Mouse (Mus musculus) regulatory T cell (primary cell): ENCODE results near the gene Zfp451.
"Not testable (repeated sequence)": the region's sequence is repeated elsewhere in the genome, so short reads cannot be mapped to it uniquely, and the experiment has no call there.

Source experiments
- in situ Hi-C: fragments of 300-600 bp; cut with MboI, MseI; formaldehyde crosslinking; loops from one replicate; pipeline ENCODE4 v1.15.1; 2025; ENCODE audit warnings: high pct_unique_total_duplicates

Zfp451 gene

DNA sequence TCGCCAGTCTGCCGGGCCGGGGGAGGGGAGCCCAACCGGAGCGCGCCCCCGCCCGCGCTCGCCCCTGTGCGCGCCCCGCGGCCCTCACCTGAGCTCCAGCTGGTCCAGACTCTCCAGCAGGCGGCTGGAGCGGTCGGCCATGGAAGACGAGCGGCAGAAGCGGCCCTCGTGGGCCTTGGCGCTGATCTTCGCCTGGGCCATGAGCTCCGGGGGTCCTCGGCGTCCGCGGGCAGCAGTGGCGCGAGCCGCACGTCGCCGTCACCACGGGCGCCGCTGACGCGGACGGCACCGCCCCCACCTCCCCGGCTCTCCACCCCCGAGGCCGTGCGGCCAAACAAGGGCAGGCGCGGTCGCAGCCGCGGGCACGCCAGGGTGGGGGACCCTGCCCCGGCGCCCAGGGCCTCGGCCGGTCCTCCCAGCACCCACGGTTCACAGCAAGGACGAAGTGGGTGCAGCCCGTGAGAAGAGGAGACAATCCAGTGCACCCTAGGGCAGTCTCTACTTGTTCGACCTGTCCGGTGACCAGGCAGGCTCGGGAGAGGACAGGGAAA is 56.8 kb downstream of the Zfp451 start, which contains the start of gene Bag2:
Bag2 (minus strand) TSS at position 305 of the 551 bp plus-strand sequence.
- in situ Hi-C loops, result no loop called here

DNA sequence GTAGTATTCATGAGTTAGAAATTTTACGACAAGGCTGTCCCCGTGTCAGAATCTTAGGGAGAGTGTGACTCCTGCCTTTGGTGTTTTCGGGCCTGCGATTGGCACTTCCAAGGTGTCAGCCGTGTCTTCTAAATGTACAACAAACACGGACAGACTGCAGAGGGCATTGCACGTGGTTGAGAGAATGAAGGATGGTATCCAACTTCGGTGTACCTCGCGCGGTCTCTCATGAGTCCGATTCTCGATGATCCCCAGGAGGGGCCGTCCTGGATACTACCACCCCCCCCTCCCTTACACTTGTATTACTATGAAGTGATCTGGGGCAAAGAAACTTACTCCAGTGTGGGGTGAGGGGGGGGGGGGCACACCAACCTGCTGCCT is 57.4 kb downstream of the Zfp451 start:
- in situ Hi-C loops, result no loop called here

DNA sequence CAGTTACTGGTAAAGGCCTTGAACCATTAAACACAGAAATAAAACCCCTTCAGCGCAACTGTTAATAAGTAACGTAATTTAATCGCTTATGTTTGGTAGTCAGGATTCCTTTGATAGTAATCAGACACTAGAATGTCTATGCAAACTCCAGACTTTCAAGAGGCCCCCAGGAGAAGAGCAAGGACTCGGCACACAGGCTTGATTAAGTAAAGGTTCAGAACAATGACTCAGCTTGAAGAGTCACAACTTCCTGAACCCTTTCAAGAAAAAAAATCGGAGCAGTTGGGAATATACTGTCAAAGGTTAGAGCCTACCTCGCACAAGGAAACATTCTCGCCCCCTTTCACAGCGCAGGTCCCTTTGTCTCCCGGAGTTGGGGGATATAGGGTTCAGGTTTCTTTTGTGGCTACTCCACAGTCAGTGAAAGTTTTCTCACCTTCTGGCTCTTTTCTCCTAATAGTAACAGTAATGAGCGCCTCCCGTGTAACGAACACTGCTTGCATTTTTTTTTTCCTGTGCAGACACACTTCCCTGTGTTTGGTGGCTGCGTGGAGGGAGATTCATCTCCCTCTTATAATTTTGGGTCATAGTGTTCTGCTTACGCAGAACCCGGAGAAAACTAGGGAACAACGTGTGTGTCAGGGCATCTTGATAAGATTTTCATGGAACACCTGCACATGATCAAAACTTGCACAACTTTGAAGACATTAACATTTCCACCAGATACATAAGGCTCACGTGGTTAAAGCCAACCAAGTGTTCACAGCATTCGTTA is 58.0 kb downstream of the Zfp451 start:
- in situ Hi-C loops, result no loop called here

DNA sequence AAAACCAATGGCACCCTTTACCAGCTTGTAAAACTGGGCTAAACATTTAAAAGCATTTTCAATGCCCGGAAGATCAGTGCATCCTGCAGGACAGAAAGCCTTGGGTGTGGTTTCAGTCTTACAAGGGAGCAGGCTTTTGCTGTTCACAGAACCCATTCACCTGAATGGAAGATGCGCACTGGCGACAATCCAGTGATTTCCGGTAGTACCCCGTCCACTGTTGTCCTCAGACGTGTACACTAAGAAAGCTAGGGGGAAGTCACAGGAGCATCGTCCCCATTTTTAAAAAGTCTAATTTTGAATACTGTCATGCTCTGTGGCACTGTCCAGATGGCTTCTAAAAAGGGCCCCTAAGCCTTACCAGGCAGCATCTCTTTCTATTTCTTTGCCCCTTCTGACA is 58.6 kb downstream of the Zfp451 start:
- in situ Hi-C loops, result no loop called here

DNA sequence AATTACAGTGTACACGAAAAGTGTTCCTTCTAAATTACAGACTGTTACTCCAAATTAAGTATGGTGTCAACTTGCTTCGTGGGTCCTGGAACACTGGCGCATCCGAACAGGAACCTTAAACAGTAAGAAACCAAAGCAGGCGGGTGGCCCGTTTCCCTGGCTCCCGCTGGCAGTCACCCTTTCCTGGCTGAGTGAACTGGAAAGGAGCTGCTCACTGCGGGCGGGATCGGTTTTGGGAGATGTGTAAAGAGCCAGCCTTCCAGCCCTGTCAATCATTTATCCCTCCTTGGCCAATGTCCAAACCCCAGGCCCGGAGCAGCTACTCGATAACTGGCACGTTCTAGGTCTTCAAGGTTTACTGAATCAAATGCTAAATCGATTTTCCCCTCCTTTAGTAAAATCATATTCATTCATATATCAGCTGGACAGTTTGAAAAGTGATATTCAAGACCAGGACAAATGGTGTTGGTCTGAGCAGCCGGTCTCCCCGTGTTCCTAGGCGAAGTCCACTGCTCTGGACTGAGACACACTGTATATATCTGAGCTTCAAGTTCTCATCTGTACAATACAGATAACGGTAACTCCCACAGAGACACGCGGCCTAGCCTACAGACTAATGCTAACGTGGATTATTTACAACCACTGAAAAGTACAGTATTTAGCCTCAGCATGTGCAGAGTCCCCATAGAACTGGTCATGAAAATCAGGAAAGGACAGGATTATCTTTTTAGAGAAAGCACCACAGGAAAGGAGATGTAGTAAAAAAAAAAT is 59.2 kb downstream of the Zfp451 start:
- in situ Hi-C loops, result no loop called here

DNA sequence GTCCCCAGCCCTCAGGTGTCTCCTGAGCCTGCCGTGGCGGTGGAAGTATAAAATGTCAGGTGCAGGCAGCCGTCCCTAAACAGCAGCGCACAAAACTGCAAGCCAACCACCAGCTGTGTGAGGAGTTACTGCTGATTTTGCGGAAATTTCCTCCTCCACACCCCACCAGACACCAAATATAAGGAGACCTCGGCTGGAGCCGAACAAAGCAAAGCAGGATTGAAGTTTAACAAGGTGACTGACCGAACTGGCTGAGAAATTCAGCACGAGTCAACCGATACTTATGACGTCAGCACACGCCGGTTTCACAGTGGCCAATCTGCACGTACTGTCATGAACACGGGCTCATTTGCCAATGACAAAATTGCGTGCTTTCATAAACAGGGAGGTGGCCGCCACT is 60.3 kb downstream of the Zfp451 start:
- in situ Hi-C loops, result no loop called here

DNA sequence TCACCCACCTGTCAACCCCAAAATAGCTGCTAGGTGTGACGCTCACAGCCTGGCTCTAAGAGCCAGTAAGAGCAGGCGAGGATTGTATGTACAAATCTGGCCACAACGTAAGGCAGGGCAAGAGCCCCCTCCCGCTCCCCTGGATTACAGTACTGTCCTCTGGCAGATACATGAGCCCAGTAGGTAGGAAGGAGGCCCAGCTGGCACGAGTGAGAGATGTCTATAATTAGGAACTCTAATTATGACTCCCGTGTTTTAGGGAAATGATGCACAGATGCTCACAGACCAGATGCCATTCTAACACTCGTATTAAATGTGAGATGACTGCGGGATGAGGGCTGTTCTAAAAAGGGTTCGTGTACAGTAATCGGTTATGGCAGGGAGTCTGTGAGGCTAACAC is 63.1 kb downstream of the Zfp451 start:
- in situ Hi-C loops, result no loop called here

DNA sequence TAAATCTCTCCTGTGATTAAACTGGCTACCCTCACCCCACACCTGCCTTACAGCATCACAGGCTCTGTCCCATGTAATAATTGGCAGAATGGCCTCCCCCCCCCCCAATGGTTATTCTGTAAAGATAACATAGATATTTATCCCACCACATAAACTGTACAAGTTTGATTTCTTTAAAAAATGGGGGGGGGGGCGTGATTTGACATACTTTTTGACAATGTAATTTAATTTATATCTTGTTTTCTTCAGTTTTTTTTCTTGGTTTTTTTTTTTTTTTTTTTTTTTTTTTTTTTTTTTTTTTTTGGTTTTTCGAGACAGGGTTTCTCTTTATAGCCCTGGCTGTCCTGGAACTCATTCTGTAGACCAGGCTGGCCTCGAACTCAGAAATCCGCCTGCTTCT is 64.7 kb downstream of the Zfp451 start:
- in situ Hi-C loops, result not testable (repeated sequence)

DNA sequence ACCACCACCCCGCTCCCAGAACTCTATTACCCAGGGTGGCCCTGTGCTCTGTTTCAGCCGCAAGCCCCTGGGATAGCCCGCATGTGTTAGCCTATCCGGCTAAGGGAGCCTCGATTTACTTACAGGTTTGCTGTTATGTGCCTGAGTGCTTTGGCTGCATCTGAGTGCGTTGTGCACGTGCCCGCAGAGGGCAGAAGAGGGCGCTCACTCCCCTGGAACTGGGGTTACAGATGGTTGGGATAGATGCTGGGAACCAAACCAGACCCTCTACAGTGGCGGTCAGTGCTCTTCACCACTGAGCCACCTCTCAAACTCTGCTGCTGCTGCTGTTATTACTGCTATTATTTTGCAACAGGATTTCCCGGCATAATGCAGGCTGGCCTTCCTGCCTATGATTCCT is 65.3 kb downstream of the Zfp451 start:
- in situ Hi-C loops, result no loop called here

DNA sequence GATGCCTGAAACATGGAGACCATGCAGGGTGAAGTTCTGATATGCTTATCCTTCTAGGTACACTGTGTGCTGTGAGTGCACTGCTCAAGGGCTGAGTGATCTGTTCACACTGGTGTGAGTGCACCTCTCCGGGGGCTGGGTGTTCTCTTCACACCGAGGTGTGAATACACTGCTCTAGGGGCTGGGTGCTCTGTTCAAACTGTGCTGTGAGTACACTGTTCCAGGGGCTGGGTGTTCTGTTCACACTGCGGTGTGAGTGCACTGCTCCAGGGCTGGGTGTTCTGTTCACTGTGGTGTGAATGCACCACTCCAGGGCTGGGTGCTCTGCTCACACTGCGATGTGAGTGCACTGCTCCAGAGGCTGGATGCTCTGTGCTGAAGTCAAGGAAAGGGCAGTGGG is 68.5 kb downstream of the Zfp451 start:
- in situ Hi-C loops, result no loop called here

DNA sequence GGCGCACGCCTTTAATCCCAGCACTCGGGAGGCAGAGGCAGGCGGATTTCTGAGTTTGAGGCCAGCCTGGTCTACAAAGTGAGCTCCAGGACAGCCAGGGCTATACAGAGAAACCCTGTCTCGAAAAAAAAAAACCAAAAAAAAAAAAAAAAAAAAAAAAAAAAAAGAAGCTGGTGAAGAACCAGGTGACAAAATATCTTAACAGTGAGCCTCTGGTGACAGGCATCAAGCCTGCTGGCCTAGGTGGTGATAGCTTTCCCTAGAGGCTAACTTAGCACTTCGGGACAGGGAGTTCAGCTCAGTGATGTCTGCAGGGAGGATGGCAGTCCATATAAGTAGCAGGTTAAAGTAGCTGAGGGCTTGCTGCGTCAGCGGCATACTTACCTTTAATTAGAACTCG is 69.6 kb downstream of the Zfp451 start:
- in situ Hi-C loops, result not testable (repeated sequence)

DNA sequence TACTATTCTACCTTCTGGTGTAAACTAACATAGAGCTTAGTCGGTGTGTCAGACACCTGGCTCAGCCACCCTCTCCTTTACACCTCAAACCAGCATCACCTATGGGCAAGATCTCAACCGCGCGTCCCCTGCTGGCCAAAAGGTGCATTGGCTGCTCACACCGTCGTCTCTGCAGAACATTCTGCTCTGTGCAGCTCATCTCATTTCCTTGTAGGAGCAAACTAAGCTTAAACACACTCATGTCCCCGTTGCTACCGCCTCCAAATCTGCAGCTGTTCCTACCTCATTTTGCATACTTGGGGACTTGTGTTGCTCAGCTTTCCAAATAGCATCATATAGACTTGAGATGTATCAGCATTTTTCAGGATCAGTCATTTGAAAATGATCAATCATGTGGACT is 71.5 kb downstream of the Zfp451 start:
- in situ Hi-C loops, result no loop called here

DNA sequence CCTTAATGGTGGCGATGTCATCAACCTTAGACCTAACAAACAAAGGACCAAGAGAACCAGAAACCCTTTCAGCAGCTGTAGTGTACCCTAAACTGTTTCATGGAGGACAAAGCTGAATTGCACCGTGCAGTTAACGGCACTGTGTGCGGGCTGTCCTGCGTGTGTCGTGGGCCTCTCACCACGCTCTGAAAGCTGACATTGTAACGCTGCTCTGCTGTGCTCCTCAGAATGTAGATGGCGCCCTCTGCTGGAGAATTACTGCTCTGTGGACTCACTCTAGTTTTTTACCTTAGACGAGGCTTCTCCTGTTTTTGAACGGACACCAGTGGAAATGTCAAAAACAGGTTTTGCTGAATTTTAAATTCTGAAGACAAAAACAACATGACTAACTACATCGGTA is 75.1 kb downstream of the Zfp451 start:
- in situ Hi-C loops, result loop anchor here (5.0 kb wide), 1 partner anchor 52 kb away; no protein-coding TSS in a partner anchor

DNA sequence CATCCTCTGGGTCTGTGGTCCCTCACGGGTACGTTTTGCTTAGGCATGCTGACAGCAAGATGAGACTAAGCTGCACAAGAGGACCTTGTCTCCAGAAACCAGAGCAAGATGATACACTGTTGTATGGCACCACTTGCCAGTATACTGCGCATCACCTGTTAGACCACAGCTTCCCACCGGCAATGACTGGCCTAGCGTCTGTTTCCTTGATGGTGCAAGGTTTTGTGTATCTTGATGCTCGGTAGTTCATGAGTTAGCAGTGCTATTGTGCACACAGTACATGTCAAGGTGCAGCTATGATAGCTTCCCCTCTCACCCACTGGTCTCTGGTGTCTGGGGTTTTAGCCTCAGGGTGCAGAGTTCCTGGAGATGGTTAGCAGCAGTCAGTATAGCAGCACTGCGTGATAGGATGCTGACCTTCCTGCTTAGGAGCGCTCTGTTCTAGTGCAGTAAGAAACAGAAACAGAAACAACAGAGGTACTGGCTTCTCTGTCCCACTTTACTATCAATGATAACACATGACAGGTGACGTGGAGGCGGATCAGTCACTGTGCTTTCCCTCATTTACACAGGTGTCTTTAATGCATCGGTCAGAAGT is 75.6 kb downstream of the Zfp451 start:
- in situ Hi-C loops, result loop anchor here (5.0 kb wide), 1 partner anchor 51 kb away; no protein-coding TSS in a partner anchor

DNA sequence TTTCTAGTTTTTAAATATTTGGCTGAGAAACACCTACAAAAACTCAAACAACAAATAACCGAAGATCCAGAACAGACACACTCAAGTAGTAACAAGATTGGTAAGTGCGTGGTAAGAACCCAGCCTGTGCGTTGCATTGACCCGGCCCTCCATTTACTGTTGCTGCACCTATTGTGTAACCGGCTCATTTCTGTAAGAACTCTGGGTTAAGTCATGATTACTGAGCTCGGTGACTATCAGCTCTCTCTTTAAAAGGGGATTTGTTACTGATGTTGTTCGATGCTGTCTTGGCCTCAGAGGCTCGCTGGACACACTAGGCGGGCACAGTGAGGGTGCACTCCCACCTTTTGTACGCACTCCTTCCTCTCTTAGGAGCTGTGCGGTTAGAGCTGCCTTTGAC is 76.1 kb downstream of the Zfp451 start:
- in situ Hi-C loops, result loop anchor here (5.0 kb wide), 1 partner anchor 51 kb away; no protein-coding TSS in a partner anchor

DNA sequence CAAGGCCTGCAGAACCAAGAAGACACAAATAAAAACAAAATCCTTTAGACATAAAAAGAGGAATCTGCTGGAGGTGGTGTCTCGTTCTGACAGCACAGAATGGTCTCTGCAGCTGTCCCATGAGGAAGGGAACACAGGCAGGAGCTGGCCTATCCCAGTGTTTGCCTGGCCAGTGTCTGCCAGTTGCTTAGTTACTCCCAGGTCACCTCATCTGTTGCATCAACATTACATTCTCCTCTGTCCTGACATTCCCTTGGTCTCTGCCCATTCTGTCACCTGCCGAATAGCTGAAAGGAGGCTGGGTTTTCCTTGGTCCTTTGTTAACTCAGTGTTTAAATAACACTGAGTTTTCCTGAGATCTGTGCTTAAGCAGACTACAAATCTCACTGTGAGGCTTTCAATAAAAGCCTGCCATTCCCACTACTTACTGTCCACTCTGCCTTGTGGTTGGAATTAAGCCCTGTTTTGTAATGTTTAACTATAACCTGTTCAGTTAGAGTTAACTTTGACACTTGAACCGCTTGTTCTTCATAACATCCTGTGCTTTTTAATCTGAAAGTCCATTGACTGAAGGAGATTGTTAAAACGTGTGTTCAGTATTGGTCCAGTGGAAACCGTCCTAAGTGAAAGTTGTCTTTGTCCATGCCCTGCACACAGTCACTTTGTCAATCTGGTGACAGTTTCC is 80.3 kb downstream of the Zfp451 start:
- in situ Hi-C loops, result no loop called here

DNA sequence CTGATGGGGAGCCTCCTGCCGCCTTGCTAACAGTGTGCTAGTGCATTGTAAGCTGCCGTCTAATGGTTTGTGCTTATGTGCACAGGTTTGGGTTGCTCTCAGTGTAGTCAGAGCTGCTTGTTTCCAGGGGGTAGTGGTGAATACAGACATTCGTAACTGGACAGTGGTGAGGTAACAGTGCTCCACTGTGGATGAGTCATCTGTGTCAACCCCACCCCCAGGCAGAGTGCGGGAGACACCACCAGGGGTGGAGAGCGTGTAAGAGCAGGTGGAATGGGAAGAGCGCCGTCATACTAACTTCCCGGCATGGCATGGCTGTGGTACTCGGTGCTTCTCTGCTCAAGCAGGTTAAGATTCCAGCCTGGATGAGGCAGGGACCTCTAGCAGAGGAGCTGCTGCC is 81.4 kb downstream of the Zfp451 start:
- in situ Hi-C loops, result no loop called here

DNA sequence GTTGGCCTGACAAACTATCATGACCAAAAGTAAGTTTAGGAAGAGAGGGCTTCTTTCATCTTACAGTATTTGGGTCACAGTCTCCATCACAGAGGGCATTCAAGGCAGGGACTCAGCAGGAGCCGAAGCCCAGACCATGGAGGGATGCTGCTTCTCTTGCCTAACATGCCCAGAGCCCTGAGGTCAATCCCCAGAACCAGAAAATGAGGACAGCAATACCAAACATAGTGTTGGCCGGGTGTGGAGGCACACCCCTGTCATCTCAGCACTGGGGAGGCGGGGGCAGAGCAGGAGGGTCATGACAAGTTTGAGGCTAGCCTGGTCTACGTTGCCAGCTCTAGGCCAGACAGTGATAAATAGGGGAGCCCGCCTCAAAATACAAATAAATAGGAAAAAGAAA is 89.3 kb downstream of the Zfp451 start:
- in situ Hi-C loops, result no loop called here

DNA sequence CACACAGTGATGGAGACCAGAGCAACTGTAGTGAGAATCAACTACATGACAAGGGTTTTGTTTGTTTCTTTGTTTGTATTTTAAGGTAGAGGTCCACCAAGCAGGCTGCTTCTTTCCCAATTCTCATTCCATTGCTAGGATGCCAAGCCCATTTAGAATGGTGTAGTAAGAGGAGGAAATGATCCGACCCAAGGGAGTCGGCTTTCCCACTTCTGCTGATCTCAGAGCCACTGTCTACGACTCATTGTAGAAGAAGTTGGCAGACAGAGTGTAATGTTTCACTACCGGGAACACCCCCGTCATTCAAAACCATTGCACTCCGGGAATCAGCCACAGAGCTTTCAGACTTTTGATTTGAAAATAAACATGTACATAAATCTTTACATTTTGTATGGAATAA is 89.9 kb downstream of the Zfp451 start:
- in situ Hi-C loops, result no loop called here

DNA sequence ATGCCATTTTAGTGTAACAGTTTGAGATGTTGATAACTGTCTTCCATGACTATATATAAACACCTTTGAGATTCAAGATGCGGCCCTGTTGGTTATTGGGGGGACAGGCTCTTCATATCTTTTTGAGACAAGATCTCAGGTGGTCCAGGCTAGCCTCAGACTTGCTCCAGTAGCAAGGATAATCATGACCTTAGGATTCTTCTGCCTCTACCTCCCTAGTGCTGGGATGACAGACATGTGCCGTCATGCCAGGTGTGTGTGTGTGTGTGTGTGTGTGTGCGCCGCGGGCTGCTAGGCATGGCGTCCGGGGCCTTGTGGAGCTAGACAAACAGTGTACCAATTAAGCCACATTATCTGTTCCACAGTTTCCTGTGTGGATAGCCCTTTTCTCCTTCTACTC is 93.4 kb downstream of the Zfp451 start:
- in situ Hi-C loops, result no loop called here

DNA sequence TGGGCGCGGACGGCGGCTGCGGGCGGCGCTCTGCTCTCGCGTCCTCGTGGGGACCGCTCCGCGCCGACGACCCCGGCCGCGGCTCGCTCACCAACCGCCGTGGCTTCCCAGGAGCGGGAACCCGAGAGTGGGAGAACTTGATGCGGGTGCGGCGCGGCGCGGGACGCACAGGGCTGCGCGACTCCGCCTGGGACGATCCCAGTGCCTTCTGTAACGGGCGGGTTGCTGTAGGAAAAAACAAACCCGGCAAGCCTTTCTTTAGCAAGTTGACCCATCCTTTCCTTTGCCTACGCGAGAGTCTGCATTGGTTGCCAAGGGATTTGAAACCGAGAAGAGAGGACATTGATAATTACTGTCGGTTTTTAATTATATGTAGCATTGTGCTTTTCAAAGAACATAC is 94.2 kb downstream of the Zfp451 start:
- in situ Hi-C loops, result no loop called here

DNA sequence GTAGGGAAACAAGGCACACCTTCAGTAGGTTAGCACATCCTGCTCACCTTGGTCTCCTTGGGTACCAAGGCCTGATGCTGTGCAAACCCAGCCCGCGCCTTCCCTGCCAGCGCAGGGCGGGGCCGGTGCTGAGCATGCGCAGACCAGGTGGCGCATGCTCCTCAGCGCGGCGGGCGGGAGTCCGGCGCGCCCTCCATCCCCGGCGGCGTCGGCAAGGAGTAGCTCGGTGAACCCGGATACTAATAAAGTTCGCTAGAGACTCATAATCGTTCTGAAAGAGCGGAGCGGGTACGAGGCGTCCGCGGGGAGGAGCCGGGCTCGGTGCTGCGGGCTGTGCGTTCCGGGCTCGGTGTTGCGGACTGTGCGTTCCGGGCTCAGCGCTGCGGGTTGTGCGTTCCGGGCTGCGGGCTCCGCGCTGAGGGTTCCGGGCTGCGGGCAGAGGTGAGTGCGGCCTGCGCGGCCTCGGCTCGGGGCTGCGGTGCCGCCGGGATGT is 94.6 kb downstream of the Zfp451 start, which contains the start of gene Rab23:
Rab23 (plus strand) TSS at position 155 of the 493 bp plus-strand sequence.
- in situ Hi-C loops, result no loop called here
